Mouse (Mus musculus): Measurements from ENCODE around the gene Vmn1r130. TPM values are rescaled to one million over a fixed set of nuclear protein-coding genes. Genes with fewer than 3 reads are reported as not detected.
"Not testable (repeated sequence)": the region's sequence is repeated elsewhere in the genome, so short reads cannot be mapped to it uniquely, and the experiment has no call there.

The Vmn1r130 gene
- not detected in 2 replicates for polyA plus RNA-seq (2014; fragmentation: Nextera tagmentation; extraction: Ambion mirVana)

DNA sequence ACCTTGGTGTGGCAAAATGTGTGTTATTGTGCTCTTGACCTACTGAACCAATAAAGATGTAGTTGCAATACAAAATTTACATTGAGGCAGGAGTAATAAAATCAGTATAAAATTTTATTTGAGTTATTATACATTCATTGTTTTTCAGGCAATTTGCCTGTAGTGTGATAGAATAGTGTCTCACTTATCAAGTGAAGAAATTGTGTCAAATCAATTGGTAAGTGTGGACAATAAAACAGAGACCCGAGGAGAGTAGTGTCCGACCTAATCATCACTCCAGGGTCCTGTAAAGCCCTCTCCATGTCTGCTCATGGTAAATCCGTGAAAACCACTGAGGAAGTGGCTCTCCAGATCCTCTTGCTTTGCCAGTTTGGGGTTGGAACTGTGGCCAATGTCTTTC is at the start of gene Vmn1r130:
Gene Vmn1r130 (plus strand): TSS at position 301 of the 400 bp plus-strand sequence.
- not testable (repeated sequence) for H3K9me3 ChIP-seq (ENCODE audit: control insufficient read depth, low read length); H3K4me1 ChIP-seq (ENCODE audit: control insufficient read depth, insufficient read depth, low read length); H3K36me3 ChIP-seq (ENCODE audit: control insufficient read depth, insufficient read depth, low read length); H3K27ac ChIP-seq (ENCODE audit: low read depth, low read length); ATAC-seq (ENCODE audit: low read depth); H3K4me2 ChIP-seq (ENCODE audit: low read depth, low read length); H3K27me3 ChIP-seq (ENCODE audit: control insufficient read depth, insufficient read depth, low read length); H3K9ac ChIP-seq (replicated peaks; ENCODE audit: low read depth, low read length); H3K4me3 ChIP-seq (ENCODE audit: low read depth, low read length)
- WGBS = no CpG with 5 or more reads among the region's 3 CpGs

DNA sequence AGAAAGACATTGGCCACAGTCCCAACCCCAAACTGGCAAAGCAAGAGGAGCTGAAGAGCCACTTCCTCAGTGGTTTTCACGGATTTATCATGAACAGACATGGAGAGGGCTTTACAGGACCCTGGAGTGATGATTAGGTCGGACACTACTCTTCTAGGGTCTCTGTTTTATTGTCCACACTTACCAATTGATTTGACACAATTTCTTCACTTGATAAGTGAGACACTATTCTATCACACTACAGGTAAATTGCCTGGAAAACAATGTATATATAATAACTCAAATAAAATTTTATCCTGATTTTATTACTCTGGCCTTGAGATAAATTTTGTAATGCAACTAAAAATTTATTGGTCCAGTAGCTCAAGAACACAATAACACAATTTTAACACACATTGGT is 34.4 kb downstream of the Vmn1r130 start, which contains the start of gene Vmn1r131:
Gene Vmn1r131 (minus strand): TSS at position 101 of the 400 bp plus-strand sequence.
- not testable (repeated sequence) for H3K27ac ChIP-seq (ENCODE audit: low read depth, low read length); H3K9me3 ChIP-seq (ENCODE audit: control insufficient read depth, low read length); H3K27me3 ChIP-seq (ENCODE audit: control insufficient read depth, insufficient read depth, low read length); H3K4me1 ChIP-seq (ENCODE audit: control insufficient read depth, insufficient read depth, low read length); H3K9ac ChIP-seq (replicated peaks; ENCODE audit: low read depth, low read length); H3K4me3 ChIP-seq (ENCODE audit: low read depth, low read length); ATAC-seq (ENCODE audit: low read depth); H3K36me3 ChIP-seq (ENCODE audit: control insufficient read depth, insufficient read depth, low read length); H3K4me2 ChIP-seq (ENCODE audit: low read depth, low read length)
- WGBS = no CpG with 5 or more reads among the region's 2 CpGs

Other genes starting within 250 kb of the Vmn1r130 start
- not detected in 2 replicates for gene Vmn1r125, start 239.6 kb upstream of the Vmn1r130 start, polyA plus RNA-seq (2014; fragmentation: Nextera tagmentation; extraction: Ambion mirVana)
- gene Vmn1r126, start 210.3 kb upstream of the Vmn1r130 start, polyA plus RNA-seq (2014; fragmentation: Nextera tagmentation; extraction: Ambion mirVana) = not detected in 2 replicates
- gene Vmn1r127, start 191.9 kb upstream of the Vmn1r130 start, polyA plus RNA-seq (2014; fragmentation: Nextera tagmentation; extraction: Ambion mirVana) = not detected in 2 replicates
- not detected in 2 replicates for gene Vmn1r128, start 162.4 kb upstream of the Vmn1r130 start, polyA plus RNA-seq (2014; fragmentation: Nextera tagmentation; extraction: Ambion mirVana)
- gene Vmn1r129, start 150.5 kb upstream of the Vmn1r130 start, polyA plus RNA-seq (2014; fragmentation: Nextera tagmentation; extraction: Ambion mirVana) = not detected in 2 replicates
- gene Gm6882, start 79.0 kb upstream of the Vmn1r130 start, polyA plus RNA-seq (2014; fragmentation: Nextera tagmentation; extraction: Ambion mirVana) = not detected in 2 replicates
- gene Vmn1r131, start 34.3 kb downstream of the Vmn1r130 start, polyA plus RNA-seq (2014; fragmentation: Nextera tagmentation; extraction: Ambion mirVana) = not detected in 2 replicates
- not detected in 2 replicates for gene Vmn1r132, start 102.3 kb downstream of the Vmn1r130 start, polyA plus RNA-seq (2014; fragmentation: Nextera tagmentation; extraction: Ambion mirVana)
- not detected in 2 replicates for gene Gm4175, start 249.7 kb downstream of the Vmn1r130 start, polyA plus RNA-seq (2014; fragmentation: Nextera tagmentation; extraction: Ambion mirVana)

All from neural tube, embryonic 14.5 days (tissue).